Mouse (Mus musculus) cortical plate, adult 2 months (tissue): Measurements from ENCODE around the gene Cyp26a1. TPM values are rescaled to one million over a fixed set of nuclear protein-coding genes. Genes with fewer than 3 reads are reported as not detected.

Experiments
- H3K27ac ChIP-seq: fragments of 200-500 bp; 2 replicates; pipeline ENCODE4 v1.5.1; 2012; ENCODE audit warnings: low read length, control low read depth, inconsistent platforms; ENCODE audit not compliant: insufficient read depth
- H3K4me1 ChIP-seq: fragments of 200-500 bp; 2 replicates; pipeline ENCODE4 v1.6.1; 2011; ENCODE audit warnings: low read length; ENCODE audit not compliant: control insufficient read depth, insufficient read depth
- H3K4me3 ChIP-seq: fragments of 200-500 bp; 2 replicates; pipeline ENCODE4 v1.5.1; 2011; ENCODE audit warnings: mild to moderate bottlenecking, low read length, control low read depth; ENCODE audit not compliant: insufficient read depth
- CTCF ChIP-seq: fragments of 200-500 bp; IDR thresholded peaks from 2 replicates; pipeline ENCODE4 v1.5.1; 2011; ENCODE audit warnings: mild to moderate bottlenecking, control low read depth, low read length; ENCODE audit not compliant: insufficient read depth; ENCODE audit errors: extremely low read depth
- POLR2A ChIP-seq: fragments of 200-500 bp; IDR thresholded peaks from 2 replicates; pipeline ENCODE4 v1.6.1; 2011; ENCODE audit warnings: mild to moderate bottlenecking, low read length, control low read depth; ENCODE audit not compliant: insufficient read depth; ENCODE audit errors: extremely low read depth
- polyA plus RNA-seq: library from polyadenylated mRNA; depleted of rRNA; stranded (reverse); fragments of >200 nt; gene quantifications from 2 replicates; pipeline ENCODE4 v1.2.3, GENCODE M21; 2012

Gene Cyp26a1
- polyA plus RNA-seq, 1 experiment = 0.17 TPM

DNA sequence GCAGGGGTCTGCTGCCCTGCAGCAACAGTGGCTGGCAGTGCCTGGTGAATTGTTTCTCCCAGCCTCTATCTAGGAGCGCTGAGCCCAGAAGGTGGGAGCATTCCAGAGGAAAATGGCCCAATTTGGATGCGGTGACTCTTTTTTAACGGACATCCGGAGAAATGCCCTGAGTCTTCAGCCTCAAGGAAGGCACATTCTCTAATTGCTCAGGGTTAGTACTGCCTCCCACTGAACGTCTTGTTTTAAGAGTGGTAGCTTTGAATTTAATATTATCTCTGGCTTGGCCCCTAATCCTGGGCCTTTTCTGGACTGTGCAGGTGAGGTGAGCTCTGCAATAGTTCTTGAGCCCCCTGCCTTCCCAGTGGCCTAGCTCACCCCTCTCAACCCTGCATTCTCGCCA is 12.3 kb upstream of the Cyp26a1 start, which contains the start of gene Cyp26c1:
Gene Cyp26c1 (plus strand): TSS at position 301 of the 400 bp plus-strand sequence.
- no peak for TF ChIP-seq CTCF
- no peak for TF ChIP-seq POLR2A
- Histone ChIP-seq H3K4me1 (no peaks in the 10 kb centered on the region), H3K4me3 (no peak within 1 kb of the TSS), H3K27ac (no peak within 1 kb of the TSS)

DNA sequence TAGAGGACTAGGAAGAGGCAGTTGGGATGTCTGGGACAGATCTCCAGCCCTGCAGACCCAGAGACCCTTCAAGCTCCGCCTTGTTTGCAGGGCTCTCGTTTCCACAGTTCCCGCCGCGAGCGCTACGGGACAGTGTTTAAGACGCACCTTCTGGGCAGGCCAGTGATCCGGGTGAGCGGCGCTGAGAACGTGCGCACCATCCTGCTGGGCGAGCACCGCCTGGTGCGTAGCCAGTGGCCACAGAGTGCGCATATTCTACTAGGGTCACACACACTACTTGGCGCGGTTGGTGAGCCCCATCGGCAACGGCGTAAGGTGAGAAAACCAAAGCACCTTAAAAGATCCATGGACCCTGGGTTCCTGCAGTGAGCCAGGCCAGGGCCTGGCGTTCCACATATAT is 11.3 kb upstream of the Cyp26a1 start:
- Histone ChIP-seq H3K4me3 (no peak overlapping the region), H3K27ac (no peak overlapping the region), H3K4me1 (no peaks in the 10 kb centered on the region)
- no peak for TF ChIP-seq POLR2A
- TF ChIP-seq CTCF = no peak

DNA sequence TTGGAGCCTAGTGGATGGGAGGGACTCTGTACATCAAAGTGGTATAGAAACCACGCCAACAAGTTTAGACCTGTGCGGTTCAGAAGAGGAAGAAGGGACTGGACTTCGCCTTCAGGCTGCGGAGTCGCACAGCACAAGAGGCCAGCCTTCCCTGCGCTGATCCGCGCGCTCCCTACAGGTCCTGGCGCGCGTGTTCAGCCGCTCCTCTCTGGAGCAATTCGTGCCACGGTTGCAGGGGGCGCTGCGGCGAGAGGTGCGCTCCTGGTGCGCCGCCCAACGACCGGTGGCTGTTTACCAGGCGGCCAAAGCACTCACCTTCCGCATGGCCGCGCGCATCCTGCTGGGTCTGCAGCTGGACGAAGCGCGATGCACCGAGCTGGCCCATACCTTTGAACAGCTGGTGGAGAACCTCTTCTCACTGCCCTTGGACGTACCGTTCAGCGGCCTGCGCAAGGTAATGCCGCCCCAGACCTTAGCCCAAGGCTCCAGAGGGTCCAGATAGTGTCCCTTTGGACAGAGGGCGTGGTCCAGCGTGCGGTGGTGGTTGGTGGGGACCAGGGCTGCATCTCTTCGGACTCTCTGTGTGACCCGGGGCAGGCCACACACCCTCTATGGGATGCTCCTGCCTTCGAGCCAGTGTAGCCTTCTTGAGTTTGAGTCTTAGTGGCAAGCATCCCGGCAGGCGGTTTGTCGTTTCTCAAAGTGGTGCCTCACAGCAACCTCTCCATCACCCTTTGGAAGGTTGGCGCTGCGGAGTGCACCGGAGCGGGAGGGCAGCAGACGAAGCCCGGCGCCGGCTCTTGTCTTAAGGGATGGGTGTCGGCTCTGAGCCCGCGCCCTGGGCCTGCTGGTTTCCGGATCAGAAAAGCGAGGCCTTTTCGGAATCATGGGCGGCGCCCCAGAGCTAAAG is 10.4 kb upstream of the Cyp26a1 start:
- TF ChIP-seq POLR2A (no peak), CTCF (no peak)
- H3K27ac ChIP-seq = no peak overlapping the region
- H3K4me1 ChIP-seq = no peaks in the 10 kb centered on the region
- no peak overlapping the region for H3K4me3 ChIP-seq

DNA sequence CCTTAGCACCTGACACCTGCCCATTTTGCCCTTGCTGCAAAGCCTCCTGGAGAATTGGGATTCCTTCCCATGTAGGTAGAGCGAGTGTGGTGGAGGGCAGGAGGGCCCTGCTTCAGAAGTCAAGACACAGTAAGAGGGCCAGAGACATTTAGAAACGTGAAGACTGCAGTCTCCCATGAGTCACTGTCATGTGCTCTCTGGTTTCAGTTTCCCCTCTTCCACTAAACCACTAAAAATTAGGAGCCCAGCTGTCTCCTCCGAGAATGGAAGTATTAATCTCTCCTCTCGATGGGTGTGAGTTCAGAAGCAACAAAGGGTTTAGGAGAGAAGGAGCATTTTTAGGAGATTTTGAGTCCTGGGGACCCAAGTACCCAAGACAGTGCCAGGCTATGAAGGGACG is 8.1 kb upstream of the Cyp26a1 start:
- no peak overlapping the region for H3K27ac ChIP-seq

DNA sequence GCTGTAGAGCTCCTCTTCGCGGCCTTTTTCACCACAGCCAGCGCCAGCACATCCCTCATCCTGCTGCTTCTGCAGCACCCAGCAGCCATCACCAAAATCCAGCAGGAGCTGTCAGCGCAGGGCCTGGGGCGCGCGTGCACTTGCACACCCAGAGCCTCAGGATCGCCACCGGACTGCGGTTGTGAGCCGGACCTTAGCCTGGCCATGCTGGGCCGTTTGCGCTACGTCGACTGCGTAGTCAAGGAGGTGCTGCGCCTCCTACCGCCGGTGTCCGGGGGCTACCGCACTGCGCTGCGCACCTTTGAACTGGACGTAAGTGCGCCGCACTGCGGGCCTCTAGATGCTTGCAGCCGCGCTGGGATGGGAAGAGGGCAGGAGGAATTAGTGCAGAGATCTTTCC is 6.9 kb upstream of the Cyp26a1 start:
- Histone ChIP-seq H3K27ac (no peak overlapping the region), H3K4me1 (no peaks in the 10 kb centered on the region), H3K4me3 (no peak overlapping the region)
- TF ChIP-seq POLR2A (no peak), CTCF (no peak)

More for the DNA sequence above, 8.1 kb upstream of the Cyp26a1 start:
- TF ChIP-seq POLR2A (no peak), CTCF (no peak)
- Histone ChIP-seq H3K4me1 (no peaks in the 10 kb centered on the region), H3K4me3 (no peak overlapping the region)

DNA sequence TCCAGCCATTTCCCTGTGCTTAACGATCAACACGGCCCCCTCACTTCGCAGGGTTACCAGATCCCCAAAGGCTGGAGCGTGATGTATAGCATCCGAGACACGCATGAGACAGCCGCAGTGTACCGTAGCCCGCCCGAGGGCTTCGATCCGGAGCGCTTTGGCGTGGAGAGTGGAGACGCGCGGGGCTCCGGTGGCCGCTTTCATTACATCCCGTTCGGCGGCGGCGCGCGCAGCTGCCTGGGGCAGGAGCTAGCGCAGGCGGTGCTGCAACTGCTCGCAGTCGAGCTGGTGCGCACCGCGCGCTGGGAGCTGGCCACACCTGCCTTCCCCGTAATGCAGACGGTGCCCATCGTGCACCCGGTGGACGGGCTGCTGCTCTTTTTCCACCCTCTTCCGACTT is 4.7 kb upstream of the Cyp26a1 start:
- no peaks in the 10 kb centered on the region for H3K4me1 ChIP-seq
- H3K27ac ChIP-seq = no peak overlapping the region
- peak overlapping the region; percentile 31 for H3K4me3 ChIP-seq
- TF ChIP-seq POLR2A (no peak), CTCF (no peak)

DNA sequence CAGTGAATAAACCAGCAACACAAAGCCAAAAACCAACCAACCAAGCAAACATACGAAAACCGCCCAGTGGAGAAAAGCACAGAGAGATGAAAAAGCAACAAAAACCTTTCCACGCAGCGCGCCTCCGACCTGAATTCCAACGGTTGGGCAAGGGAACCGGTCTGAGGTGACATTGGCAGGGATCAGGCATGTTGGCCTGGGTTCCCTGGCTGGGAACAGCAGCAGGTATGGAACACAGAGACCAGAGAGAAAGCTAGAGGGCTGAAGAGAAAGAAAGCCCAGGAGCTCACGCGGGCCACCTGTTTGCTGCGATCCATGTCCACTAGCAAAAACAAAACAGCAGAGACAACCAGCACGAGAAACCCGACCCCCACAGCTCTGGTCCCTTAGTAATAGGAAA is 2.5 kb upstream of the Cyp26a1 start:
- no peak for TF ChIP-seq POLR2A
- no peak for TF ChIP-seq CTCF
- Histone ChIP-seq H3K27ac (no peak overlapping the region), H3K4me3 (no peak overlapping the region), H3K4me1 (no peaks in the 10 kb centered on the region; the same call in 1 of the 2 replicates)

DNA sequence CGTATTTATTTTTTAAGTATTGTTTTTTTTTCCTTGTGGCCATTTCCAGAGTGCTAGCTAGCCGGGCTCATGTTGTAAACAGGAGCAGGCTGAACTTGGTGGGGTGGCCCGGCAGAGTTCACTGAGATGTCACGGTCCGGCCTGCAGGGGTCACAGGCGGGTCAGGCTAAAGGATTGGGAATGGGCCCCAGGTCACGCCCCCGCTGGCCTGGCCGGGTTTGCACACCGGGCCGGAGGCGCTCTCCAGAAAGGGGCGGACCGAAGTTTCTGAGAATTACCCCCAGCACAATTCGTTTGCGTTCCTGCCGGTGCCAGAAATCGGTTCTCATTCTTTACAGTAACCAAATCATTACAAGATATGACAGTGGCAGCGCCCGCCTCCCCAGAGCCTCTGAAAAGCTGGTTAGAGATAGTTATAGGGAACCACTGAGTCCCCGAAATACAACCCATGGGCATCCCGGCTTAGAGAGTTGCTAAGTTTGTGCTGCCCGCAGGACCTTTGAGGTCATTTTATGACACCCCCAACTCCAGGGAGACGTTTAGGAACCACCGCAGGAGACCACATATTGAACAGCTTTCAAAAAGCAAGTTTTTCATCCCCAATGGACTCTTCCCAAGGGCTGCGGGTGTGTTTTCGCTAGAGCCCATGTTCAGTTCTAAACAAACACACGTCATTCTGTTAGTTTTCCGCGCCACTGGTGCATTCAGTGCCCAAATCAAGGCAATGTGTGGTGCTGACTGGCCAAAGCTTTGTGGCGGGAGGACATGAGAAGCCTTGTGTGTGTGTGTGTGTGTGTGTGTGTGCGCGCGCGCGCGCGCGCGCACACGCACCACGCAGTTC is 1.6 kb upstream of the Cyp26a1 start:
- no peak for TF ChIP-seq CTCF
- no peak for TF ChIP-seq POLR2A
- H3K4me3 ChIP-seq = no peak overlapping the region
- no peaks in the 10 kb centered on the region; the same call in 1 of the 2 replicates for H3K4me1 ChIP-seq
- no peak overlapping the region for H3K27ac ChIP-seq

DNA sequence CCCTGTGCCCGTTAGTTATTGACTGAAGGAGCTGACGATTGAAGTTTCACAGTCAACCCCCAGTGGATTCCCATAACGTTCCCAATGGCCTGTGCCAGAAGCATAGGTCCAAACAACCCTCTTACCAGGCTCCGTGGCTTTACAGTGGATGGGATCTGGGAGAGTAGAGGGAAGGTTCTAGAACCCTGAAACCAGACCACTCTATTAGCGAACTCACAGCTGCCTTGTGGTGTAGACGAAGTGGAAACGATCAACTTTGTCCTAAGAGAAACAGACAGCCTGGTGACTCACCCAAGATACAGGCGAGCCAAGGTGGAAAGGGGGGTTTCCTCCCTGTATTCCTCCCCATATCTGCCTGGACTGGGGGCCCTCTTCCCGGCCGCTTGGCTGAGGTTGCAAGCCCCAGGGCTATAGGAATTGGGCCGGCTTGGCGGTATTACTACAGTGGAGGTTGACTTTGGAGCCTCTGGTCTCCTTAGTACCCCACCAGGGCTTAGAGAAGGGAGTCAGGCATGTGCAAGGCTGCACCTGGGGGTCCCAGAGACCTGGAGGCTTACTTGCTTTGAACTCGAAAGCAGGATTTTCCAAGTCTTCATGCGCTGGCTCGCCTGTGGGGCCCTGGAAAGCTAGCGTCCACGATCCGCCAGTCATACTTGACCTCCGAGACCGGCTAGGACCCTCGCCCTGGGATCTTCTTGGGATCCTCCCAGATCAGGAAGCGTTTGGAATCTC is 829 bp upstream of the Cyp26a1 start:
- Histone ChIP-seq H3K27ac (no peak overlapping the region), H3K4me1 (no peaks in the 10 kb centered on the region; the same call in 1 of the 2 replicates), H3K4me3 (no peak overlapping the region)
- TF ChIP-seq POLR2A (no peak), CTCF (no peak)
